Mouse (Mus musculus) cortical plate, adult 2 months (tissue): ENCODE results near the gene Ccnt2.

ENCODE experiments used
- CTCF ChIP-seq: fragments of 200-500 bp; IDR thresholded peaks from 2 replicates; pipeline ENCODE4 v1.5.1; 2011; ENCODE audit warnings: mild to moderate bottlenecking, control low read depth, low read length; ENCODE audit not compliant: insufficient read depth; ENCODE audit errors: extremely low read depth
- POLR2A ChIP-seq: fragments of 200-500 bp; IDR thresholded peaks from 2 replicates; pipeline ENCODE4 v1.6.1; 2011; ENCODE audit warnings: mild to moderate bottlenecking, low read length, control low read depth; ENCODE audit not compliant: insufficient read depth; ENCODE audit errors: extremely low read depth

DNA sequence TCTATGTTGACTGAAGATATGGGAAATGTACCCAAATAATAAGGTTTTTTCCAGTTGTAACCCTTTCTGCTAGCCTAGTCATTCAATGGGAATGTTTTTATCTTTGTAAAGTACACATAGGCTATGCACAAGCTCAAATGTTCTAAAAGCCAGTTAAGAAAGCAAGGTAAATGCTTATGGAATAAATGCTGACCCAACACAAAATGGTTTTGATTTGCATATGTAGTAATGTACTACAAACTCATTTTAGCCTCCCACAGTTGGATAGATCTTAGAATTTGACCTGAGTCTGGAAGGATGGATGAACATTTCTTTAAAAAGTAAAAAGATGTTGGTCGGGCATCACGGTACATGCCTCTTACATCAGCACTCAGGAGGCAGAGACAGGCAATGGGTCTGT lies 7.2 kb upstream of the Ccnt2 start:
- no peak for TF ChIP-seq CTCF
- no peak for TF ChIP-seq POLR2A
